Mouse (Mus musculus) ES-Bruce4 (cell line): ENCODE measurements around the gene Zfp454. TPM values are rescaled to one million over a fixed set of nuclear protein-coding genes. Genes with fewer than 3 reads are reported as not detected.

Source experiments
- H3K27ac ChIP-seq: 2 replicates; pipeline ENCODE4 v1.5.1; 2012; ENCODE audit warnings: low read length, inconsistent platforms; ENCODE audit not compliant: insufficient read depth
- H3K27me3 ChIP-seq: 2 replicates; pipeline ENCODE4 v1.6.1; 2012; ENCODE audit warnings: mild to moderate bottlenecking, low read length, inconsistent platforms; ENCODE audit not compliant: control insufficient read depth, poor library complexity, insufficient read depth, severe bottlenecking
- H3K36me3 ChIP-seq: 2 replicates; pipeline ENCODE4 v1.6.1; 2012; ENCODE audit warnings: inconsistent platforms, mild to moderate bottlenecking, low read length, moderate library complexity; ENCODE audit not compliant: control insufficient read depth, poor library complexity, insufficient read depth, severe bottlenecking
- H3K4me1 ChIP-seq: one replicate; pipeline ENCODE4 v1.8.1; 2011; ENCODE audit warnings: low read length; ENCODE audit not compliant: control insufficient read depth, insufficient read depth
- H3K4me3 ChIP-seq: 2 replicates; pipeline ENCODE4 v1.5.1; 2011; ENCODE audit warnings: low read depth, mild to moderate bottlenecking, low read length
- H3K9ac ChIP-seq: 2 replicates; pipeline ENCODE4 v1.6.1; 2012; ENCODE audit warnings: low read depth, mild to moderate bottlenecking, inconsistent platforms; ENCODE audit not compliant: poor library complexity, severe bottlenecking
- H3K9me3 ChIP-seq: replicated peaks from 2 replicates; pipeline ENCODE4 v1.6.1; 2012; ENCODE audit warnings: mild to moderate bottlenecking, low read length, inconsistent platforms; ENCODE audit not compliant: control insufficient read depth, poor library complexity, insufficient read depth, severe bottlenecking
- CTCF ChIP-seq: IDR thresholded peaks from one replicate; pipeline ENCODE4 v1.8.1; 2011; ENCODE audit warnings: low read depth, low read length
- EP300 ChIP-seq: IDR thresholded peaks from 2 replicates; pipeline ENCODE4 v1.6.1; 2011; ENCODE audit warnings: low read depth, low read length; ENCODE audit not compliant: insufficient read depth
- POLR2A ChIP-seq: IDR thresholded peaks from one replicate; pipeline ENCODE4 v1.8.1; 2011; ENCODE audit warnings: low read length; ENCODE audit not compliant: insufficient read depth
- polyA plus RNA-seq: library from polyadenylated mRNA; stranded (reverse); fragments of >200 nt; gene quantifications from 2 replicates; pipeline ENCODE4 v1.2.4, GENCODE M21; 2011; ENCODE audit warnings: low read depth; ENCODE audit not compliant: missing spikeins, insufficient read depth, insufficient read length

The Zfp454 gene
- polyA plus RNA-seq, 1 experiment, result 2.3 TPM

- no peaks in the 10 kb centered on the region for H3K9me3 ChIP-seq
- peak within 1 kb of the TSS; percentile 80 for H3K9ac ChIP-seq
- H3K27me3 ChIP-seq, result no peaks in the 10 kb centered on the region
- no peak within 1 kb of the TSS for H3K27ac ChIP-seq
- H3K4me1 ChIP-seq, result no peaks in the 10 kb centered on the region
- peak within 1 kb of the TSS; percentile 91 for H3K4me3 ChIP-seq
- H3K36me3 ChIP-seq, result peaks cover 10% of the 10 kb centered on the region
- peak; percentile 39 for TF ChIP-seq POLR2A
- TF ChIP-seq EP300, result no peak
- TF ChIP-seq CTCF, result no peak
These were observed 60.2 kb downstream of the Zfp454 start, which contains the start of gene Zfp354c for GRCm38 (mm10) chr11:50827010-50827953. TSS of gene Zfp354c (minus strand) at chr11:50827724.

GRCm38 (mm10) chr11:50826214-50826613 lies 61.2 kb downstream of the Zfp454 start:
- peaks cover 10% of the 10 kb centered on the region for H3K36me3 ChIP-seq
- H3K4me3 ChIP-seq, result no peak overlapping the region
- TF ChIP-seq EP300, result no peak
- TF ChIP-seq CTCF, result no peak
- no peak for TF ChIP-seq POLR2A
- H3K9me3 ChIP-seq, result no peaks in the 10 kb centered on the region
- no peaks in the 10 kb centered on the region for H3K27me3 ChIP-seq
- H3K4me1 ChIP-seq, result no peaks in the 10 kb centered on the region
- H3K27ac ChIP-seq, result no peak overlapping the region
- H3K9ac ChIP-seq, result peak overlapping the region; percentile 80; the same call in 1 of the 2 replicates

Other genes starting within 250 kb of the Zfp454 start
- 13.7 and 13.8 TPM in 2 replicates for gene Zfp354c, start 59.9 kb downstream of the Zfp454 start, polyA plus RNA-seq
- gene Zfp879, start 46.1 kb downstream of the Zfp454 start, polyA plus RNA-seq, result 0.45 and 0.50 TPM in 2 replicates
- gene Grm6, start 37.0 kb downstream of the Zfp454 start, polyA plus RNA-seq, result 0.25 TPM in 1 of 2 replicates, not detected in the other
- gene Zfp2, start 28.5 kb upstream of the Zfp454 start, polyA plus RNA-seq, result 16.5 and 16.8 TPM in 2 replicates
- 0.52 and 1.0 TPM in 2 replicates for gene Zfp354b, start 44.0 kb upstream of the Zfp454 start, polyA plus RNA-seq
- gene 4933414I15Rik, start 56.1 kb upstream of the Zfp454 start, polyA plus RNA-seq, result not detected in 2 replicates
- not detected in 2 replicates for gene Prop1, start 66.1 kb upstream of the Zfp454 start, polyA plus RNA-seq
- not detected in 2 replicates for gene Olfr1378, start 78.9 kb upstream of the Zfp454 start, polyA plus RNA-seq
- not detected in 2 replicates for gene Olfr1377, start 94.3 kb upstream of the Zfp454 start, polyA plus RNA-seq
- not detected in 2 replicates for gene Olfr51, start 115.9 kb upstream of the Zfp454 start, polyA plus RNA-seq
- 0.16 TPM in 1 of 2 replicates, not detected in the other for gene Olfr54, start 126.6 kb upstream of the Zfp454 start, polyA plus RNA-seq
- not detected in 2 replicates for gene Olfr1375, start 160.5 kb upstream of the Zfp454 start, polyA plus RNA-seq
- 3.5 and 3.9 TPM in 2 replicates for gene Zfp354a, start 171.6 kb upstream of the Zfp454 start, polyA plus RNA-seq